Mouse (Mus musculus): ENCODE data around the gene Mrps23.
"Not testable (repeated sequence)": the region's sequence is repeated elsewhere in the genome, so short reads cannot be mapped to it uniquely, and the experiment has no call there.

The Mrps23 gene

DNA sequence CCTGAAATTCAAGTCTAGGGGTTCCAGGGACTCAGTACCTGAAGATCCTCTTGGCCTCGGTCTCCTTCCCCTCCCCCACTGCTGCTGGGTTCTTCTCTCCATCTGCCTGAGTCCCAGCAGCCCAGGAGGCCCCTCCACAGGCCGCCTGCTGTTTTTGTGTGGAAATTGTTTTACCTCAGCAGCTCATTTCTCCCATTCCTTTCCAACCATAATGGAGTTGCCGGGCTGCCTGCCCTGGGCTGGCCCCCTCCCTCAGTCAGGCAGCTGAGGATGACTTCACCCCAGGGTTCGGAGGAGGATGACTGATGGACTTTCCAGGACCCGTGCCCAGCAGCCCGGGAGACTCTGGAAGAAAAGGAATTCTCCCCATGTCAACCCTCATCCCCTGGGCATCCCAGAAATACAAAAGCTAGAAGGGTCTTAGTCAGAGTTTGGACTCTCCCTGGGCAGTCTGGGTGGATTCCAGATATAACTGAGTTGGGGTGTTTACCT is 23.7 kb upstream of the Mrps23 start:
- DNase-seq = no peak

DNA sequence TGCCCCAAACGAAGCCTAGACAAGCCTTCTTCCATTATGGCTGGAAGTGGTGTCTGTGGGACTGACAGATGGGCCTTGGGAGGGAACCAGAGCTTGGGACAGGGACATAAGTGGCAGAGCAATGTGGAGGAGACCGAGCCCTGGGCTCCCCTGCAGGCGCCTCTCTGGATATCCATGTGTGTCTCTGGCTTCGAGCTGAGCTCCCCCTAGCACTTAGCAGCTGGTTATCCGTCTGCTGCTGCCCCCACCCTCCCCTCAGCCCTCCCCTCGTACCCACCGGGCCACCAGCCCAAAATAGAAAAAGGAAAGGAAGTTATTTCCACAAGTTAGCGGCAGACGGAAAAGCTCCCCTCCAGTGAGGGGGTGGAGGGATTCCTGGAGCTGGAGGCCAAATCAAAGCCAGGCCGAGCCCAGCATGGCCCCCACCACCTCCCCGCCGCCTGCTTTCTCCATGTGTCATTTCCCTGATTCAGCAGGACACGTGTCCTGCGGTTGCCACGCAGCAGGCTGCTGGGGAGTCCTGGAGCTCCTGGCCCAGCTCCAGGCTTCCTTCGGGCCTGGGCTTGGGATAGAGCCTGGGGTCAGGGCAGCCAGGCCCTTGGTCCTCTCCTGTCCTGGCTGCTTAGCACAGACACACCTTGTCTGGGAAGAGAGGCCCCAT is 23.1 kb upstream of the Mrps23 start:
- no peak for DNase-seq

DNA sequence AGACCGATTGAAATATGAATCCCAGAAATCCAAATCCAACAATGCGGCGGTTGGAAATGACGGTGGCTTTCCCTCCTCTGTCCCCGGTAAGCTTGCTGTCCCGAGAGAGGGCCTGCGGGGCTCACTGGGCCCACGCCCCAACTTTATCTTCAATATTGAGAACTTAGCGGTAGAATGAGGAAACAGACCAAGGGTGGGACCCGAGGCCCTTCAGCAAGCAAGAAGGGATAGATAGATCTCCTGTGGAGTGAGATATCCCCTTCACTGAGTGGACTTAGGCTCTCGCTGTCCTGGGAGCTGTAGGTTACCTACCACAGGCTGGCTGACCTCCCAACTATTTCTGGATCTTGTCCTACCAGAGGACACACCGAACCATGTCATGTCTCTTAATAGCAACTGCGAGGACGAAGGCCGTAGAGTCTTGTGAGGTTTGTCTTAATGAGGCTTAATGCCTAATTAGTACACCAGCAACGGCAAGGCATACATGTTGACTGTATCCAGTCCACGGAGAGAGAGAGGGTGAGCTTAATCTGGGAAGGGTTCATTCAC is 19.5 kb upstream of the Mrps23 start:
- DNase-seq = no peak

DNA sequence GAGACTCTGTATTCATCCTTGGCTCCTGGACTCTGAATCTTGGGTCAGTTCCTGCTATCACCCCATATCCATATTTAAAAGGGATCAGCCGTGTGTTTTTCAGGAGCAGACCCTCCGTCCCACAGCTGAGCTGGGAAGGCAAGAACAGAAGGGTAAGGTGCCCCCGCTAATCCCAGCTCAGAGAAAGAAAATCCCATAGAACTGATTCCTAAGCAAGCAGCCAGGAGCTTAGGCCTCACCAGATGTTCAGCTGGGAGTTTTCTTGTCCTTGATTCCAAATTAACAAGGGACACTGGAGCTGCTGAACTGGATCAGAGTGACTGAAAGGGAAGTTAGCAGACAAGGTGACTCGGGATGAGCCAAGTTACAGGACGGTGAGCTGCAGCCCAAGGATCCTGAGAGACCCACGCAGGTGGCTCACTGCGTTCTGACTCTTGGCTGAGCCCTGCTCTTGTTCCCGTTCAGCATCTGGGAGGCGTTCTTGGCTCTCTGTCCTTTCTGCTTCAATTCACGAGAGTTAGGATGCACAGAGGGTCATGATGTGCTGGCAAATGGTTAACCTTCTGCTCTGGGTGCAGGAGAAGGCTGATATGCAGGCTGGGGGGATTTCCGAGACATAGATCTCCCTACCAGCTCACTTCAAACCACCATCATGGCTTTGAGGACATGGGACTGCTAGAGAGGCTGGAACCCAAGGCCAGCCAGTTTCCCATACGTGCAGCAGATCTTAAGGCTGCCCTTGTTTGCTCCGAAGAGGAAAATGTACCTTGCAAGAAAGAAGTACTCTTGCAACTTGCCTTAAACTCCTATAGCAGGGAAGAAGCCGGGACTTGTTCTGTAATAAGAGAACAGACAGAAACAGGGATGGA is 17.9 kb upstream of the Mrps23 start:
- no peak for DNase-seq

DNA sequence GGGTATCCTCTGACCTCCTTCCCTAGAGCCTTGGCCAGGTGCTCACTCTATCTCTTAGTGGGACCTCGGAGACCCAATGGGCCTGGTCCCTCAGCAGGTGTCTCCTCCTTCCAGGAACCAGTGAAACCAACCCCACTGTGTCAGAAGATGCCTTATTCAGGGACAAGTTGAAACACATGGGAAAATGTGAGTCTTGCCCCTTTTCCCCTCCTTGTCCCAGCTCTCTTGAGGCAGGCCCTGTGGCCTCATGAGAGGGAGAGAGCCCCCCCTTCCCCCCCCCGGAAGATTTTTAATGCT is 17.3 kb upstream of the Mrps23 start:
- DNase-seq = no peak

DNA sequence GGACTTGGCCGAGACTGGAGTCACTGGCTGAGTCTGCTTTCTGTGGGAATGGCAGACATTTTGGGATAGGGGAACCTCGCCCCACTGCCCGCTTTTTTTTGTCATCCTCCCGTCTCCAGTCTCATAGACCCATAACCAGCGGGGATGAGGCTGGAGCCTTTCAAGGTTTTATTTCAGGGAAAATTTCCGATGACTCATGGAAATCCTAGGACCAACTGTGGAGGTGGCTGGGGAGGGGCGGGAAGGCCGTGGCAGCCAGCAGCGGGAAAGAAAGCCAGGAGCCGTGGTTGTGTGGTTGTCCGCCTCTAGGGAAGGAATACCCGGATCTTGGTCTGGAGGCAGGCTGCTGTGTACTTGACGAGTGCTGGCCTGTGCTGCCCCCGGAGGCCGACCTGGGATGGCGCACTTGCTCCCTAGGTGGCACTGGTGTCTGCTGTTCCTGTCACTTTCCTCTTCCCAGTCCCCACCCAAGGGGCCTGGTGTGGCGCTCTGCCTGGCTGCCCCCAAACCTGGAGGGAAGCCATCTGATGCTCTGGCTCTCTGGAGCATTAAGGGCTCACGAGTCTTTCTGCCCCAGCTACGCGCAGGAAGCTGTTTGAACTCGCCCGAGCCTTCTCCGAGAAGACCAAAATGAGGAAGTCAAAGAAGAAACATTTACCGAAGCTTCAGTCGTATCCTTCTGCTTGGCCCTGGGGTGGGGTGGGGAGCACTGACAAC is 16.6 kb upstream of the Mrps23 start:
- peak; percentile 89 to 92 for DNase-seq

DNA sequence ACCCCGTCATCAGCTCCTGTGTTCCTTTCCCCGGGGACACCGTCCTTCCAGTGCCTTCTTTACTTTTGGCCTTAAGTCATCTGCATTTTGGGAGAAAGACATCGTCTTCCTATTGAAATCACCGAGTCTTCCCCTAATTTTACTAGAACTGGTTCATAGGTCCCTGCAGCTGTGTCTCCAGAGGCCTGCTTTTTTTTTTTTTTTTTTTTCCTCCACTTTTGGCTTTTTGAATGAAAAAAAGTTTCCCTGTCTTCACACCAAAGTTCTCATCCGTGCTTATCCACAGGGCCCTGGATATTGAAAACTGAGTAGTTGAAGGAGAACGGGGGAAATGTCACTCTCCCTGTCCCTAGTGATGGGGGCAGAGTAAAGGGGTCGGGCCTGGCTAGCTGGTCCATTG is 16.0 kb upstream of the Mrps23 start:
- no peak for DNase-seq

DNA sequence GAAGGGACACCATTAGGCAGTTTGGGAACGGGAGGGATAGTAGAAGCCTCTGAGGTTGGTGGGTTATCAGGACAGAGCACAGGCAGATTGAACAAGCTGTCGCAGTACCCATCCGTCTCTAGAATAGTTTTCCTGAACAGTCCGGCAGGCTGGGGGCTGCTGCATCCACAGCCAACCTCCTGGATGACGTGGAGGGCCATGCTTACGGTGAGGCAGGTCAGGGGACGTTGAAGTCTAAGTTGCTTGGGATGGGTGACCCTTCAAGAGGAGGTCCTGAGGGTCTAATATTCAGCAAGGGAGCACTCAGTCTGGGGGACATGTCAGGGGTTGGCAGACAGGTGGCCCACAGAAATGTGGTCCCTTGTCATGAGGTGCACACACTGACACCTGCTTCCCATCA is 15.6 kb upstream of the Mrps23 start:
- no peak for DNase-seq

DNA sequence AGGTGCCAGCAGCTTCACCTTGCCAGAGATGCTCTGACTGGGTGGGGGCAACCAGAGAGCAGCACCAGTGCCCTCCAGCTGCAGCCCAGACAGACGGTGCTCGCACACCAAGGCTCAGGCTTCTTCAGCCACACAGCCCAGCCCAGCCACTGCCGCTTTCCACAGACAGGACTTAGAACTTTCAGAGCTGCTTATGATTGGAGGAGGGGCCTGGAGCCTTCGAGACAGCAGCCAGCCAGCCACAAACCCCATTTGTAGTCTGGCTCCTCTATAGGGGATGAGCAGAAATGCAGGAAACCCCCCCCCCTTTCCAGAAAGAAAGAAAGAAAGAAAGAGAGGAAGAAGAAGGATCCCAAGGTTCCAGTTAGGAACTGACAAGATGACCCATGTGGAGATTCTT is 11.6 kb upstream of the Mrps23 start:
- DNase-seq = peak; percentile 28 to 36

DNA sequence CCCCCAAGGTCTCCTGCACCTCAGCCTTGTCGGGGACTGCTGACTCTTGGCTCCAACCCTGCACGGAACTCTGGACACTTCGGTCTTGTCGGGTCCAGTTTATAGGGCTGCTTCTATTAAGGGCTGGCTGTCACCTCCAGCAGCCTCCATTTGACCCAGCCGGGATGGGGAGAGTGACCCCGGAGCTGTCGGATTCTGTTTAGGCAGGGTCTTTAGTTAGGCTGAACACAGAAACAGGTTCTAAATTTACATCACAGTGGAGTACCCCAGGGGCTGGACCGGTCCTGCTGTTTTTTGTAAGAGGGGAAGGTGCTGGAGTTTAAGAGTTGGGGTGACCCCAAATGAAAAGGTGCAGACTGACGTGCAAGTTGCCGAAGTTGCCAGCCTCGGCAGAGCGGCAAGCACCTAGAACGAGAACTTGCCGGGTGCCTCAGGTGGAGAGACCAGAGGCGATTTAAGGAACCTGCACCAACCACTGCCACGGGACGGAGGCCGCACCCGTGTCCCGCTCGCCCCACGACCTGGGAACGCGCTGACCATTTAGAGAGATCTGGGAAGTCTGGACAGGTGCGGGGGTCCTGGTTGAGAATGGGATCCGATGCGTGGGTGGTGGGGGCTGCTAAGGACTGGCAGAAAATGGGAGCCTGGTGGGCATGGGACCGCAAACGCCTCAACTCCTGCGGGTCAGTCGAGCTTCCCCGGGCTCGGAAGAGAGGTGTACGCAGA is 10.9 kb upstream of the Mrps23 start:
- peak; percentile 32 to 37 for DNase-seq

DNA sequence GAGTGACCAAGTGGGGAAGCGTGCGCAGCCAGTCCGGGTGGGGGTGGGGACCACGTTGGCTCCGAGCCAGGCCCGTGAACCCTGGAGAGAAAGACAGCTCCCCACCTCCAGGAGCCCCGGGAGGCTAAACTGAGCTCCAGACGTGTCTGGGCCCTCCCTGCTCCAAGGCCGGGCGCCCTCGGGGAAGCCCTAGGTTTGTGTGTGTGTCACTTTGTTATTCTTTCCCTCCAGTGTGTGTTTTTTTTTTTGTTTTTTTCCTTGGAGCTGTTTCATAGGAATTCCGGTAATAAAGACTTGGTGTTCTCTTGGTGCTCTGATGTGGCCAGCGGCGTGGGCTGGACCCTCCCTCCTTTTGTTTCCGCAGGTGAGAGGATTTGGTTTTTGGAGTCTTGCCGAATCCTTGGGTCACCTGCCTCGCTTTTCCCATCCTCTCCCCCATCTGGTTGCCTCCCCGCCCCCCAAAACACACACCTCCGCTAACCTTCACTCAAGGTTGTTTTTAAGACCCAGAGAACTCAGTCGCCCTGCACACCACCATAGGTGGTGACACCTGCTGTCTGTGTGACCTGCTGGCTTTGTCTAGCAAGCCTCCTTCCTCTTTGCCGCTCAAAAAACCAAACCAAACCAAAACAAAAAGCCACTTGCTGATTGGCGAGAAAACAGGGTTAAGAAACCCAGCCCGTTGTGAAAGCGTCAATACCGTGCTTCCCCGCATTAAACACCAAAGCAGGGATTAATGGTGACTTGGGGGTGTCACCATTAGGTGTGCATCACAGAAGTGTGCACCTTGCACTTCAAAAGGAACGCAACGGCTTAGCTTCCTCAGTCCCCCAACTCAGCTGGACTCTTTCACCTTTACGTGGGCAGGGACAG is 10.1 kb upstream of the Mrps23 start:
- DNase-seq = peak; percentile 57 to 61

DNA sequence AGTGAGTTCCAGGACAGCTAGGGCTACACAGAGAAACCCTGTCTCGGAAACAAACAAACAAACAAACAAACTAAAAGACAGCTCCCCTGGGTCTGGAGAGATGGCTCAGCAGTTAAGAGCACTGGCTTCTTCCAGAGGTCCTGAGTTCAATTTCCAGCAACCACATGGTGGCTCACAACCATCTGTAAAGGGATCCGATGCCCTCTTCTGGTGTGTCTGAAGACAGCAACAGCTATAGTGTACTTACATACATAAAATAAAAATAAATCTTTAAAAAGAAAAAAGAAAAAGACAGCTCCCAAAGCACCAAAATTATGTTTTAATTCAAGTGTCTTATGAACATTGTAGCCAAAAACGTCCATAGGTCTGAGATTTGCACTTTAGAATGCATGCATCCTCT is 8.5 kb upstream of the Mrps23 start:
- DNase-seq = not testable (repeated sequence)

DNA sequence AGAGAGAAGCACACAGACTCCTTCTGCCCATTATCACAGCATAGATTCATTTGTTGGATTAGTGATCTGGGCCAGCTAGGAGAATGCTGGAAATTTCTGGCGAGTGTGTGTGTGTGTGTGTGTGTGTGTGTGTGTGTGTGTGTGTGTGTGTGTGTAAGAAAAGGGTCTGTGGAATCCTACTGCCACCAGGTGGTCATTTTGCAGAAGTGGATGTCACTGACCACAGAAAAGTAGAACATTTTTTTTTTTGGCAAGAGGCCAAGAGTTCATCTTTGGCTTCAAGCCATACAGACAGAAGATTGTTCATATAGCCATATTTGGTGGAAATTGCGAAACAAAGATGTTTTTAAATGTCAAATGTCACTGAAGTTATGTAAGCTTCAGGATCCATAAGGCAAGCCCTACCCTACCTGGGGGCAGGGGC is 7.0 kb upstream of the Mrps23 start:
- peak; percentile 69 to 70 for DNase-seq

DNA sequence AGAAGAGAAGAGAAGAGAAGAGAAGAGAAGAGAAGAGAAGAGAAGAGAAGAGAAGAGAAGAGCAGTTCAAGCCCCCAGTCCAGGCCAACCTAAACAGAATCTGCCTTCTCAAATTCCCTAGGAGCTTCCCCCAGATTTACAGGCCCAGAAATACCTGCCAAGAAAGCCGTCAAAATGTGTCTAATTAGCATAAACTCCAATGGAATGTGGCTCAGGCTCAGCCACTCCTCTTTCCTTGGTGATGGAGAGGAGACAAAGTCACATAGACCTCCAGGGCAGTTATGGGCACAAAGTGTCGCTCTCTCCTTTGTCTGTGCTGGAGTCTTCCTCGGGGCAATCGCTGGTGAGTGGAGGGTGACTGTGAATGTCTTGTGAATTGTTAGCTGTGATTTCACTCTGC is 6.0 kb upstream of the Mrps23 start:
- DNase-seq = no peak

DNA sequence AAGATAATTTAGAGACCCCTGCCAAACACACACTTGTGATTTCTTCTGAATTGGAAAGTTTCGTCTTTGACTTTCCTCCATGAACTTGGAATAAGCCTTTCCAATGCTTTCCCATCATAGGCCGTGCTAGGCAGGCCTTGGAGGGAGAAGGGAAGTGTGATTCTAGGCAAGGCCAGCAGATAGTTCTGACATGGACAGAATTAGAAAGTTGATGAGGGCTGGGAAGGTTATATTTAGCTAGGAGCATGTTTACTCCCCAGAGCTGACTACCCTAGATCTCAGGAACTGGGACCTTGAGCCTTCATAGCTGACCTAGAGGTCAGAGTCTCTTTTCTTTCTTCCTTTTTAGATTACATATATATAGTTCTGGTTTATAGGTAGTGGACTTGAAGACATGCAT is 3.0 kb upstream of the Mrps23 start:
- no peak for DNase-seq

DNA sequence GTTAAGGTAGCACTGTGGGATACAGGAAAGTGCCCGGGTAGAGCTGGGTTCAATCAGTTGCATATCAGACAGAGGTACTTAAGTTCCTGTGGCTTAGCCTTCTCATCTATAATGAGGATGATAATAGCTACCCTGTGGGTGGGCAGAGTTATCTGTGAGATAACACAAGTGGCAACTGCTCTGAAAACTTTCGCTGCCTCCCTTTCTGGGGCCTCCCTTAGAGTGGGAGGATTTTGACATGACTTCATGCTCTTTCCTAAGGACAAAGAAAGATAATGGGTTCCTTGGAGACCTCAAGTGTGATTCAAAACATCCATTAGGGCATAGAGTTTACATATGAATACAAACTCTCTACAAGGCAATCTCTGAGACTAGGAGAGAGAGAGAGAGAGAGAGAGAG is 2.1 kb upstream of the Mrps23 start:
- no peak for DNase-seq

DNA sequence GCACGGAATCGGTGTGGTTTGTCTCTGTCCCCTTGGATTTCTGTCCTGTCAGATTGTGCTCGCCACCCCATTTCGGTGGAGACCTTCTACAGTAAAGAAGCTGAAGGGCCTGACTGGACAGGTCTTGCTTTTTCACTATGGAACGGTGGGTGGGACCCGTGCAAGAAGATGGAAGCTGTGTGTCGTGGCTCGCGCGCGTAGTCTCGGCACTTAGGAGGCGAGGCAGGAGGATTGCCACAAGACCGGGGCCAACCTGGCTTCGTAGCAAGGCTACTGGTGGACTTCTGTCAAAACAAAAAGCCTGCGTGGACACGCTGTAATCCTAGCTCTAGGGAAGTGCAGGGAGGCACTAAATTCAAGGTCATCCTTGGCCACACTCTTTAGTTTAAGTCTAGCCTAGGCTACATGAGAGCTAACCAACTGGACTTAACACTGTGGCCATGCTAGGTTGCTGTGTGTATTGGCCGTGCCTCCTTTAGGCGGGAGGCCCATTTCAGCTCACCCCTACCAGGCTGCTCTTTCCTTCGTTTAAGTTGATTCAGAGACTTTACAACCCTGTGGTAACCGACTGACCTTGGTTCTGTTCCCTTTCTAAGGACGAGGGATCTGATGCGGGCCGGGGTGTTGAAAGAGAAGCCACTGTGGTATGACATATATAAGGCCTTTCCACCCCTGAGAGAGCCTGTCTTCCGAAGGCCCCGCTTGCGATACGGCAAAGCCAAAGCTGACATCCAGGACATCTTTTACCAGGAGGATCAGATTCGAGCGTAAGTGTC is 593 bp downstream of the Mrps23 start:
- no peak for DNase-seq

DNA sequence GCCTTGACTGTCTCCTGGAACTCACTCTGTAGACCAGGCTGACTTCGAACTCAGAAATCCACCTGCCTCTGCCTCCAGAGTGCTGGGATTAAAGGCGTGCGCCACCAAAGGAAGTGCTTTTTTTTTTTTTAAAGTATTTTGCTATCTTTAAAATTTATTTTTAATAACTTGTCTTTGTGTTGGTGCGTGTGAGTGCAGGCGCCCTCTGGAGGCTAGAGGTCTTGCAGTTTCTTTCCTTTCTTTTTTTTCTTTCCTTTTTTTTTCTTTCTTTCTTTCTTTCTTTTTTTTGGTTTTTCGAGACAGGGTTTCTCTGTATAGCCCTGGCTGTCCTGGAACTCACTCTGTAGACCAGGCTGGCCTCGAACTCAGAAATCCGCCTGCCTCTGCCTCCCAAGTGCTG is 2.4 kb downstream of the Mrps23 start:
- not testable (repeated sequence) for DNase-seq

DNA sequence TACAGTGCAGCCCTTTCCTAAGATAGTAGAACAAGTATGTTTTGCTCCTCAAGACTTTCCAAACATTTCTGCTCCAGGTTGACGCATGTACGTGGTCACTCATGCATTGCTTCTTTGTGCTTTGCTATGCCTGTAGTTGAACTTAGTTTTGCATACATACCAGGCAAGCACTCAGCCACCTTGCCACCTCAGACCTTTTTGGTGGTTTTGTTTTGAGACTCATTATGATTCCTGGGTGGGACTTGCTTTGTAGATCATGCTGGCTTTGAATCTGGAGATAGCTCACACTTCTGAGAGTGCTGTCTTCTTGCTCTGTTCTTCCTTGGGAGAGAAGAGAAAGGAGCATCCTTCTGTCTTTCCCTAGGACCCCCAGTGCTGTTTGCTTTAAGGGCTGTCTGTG is 3.5 kb downstream of the Mrps23 start:
- no peak for DNase-seq

DNA sequence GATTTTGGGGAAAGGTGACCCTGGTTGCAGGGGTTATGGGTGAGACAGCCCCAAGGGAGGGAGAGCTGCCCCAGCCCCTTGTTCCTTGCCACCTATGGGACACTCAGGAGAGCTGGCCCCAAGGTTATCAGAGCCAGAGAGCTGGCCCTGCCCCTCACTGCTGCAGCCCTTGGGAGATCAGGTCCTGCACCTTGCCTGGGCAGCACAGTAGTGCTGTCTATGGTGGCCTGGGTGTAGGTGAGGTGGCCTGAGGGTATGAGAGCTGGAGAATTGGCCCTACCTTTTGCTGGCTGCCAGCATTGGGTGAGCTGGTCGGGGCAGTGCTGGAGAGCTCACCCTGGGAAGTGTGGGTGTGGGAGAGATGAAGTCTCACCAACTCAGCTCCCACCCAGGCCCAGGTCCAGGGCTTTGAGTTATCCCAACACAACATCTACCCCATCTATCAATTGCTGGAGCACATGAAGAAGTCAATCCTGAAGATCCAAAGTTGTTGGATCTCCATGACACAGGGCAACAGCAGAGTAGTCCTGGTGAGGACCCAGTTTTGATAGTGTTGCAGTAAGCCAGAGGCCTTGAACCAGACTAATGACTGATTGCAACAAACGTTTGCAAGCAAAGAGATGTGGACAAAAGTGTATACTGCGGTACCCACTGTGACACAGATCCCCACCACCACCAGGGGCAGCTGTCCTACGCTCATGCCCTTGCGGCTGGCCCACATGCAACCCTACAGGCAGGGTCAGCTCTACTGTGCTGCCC is 7.8 kb downstream of the Mrps23 start:
- DNase-seq = no peak

Measured in B cell, adult 2 months (primary cell).